Mouse (Mus musculus) heart, embryonic 14.5 days (tissue): Measurements from ENCODE around the gene Ncam1. TPM values are rescaled to one million over a fixed set of nuclear protein-coding genes. Genes with fewer than 3 reads are reported as not detected.

Experiments
- ATAC-seq: fragments of 200-750 bp; cut with Nextera tagmentation; 2 replicates; pipeline ENCODE4 v1.8.0; 2017; ENCODE audit warnings: low read depth, moderate TSS enrichment; ENCODE audit not compliant: insufficient number of reproducible peaks, insufficient read depth, low FRiP score
- H3K27ac ChIP-seq, 2 experiments: fragments of 200-500 bp in 1 of 2; fragments of 300-500 bp in 1 of 2; sonication (generic) in 1 of 2; replicated peaks in 1 of 2; 2 replicates each; pipeline ENCODE4 v1.5.1; 2012 to 2014; ENCODE audit warnings: low read depth in 2 of 2, low read length in 2 of 2, control low read depth in 1 of 2, mild to moderate bottlenecking in 1 of 2, mixed read lengths in 1 of 2; ENCODE audit not compliant: control insufficient read depth in 1 of 2, insufficient read depth in 1 of 2
- H3K27me3 ChIP-seq: fragments of 300-500 bp; sonication (generic); 2 replicates; pipeline ENCODE4 v1.6.1; 2014; ENCODE audit warnings: mild to moderate bottlenecking, low read length, control low read depth; ENCODE audit not compliant: control insufficient read depth, insufficient read depth
- H3K36me3 ChIP-seq: fragments of 300-500 bp; sonication (generic); 2 replicates; pipeline ENCODE4 v1.6.1; 2014; ENCODE audit warnings: mild to moderate bottlenecking, control low read depth, low read length, mixed read lengths; ENCODE audit not compliant: control insufficient read depth, insufficient read depth
- H3K4me1 ChIP-seq, 2 experiments: fragments of 200-500 bp in 1 of 2; fragments of 300-500 bp in 1 of 2; sonication (generic) in 1 of 2; 2 replicates each; pipeline ENCODE4 v1.6.1; 2012 to 2014; ENCODE audit warnings: low read length in 2 of 2, control low read depth in 1 of 2, mixed read lengths in 1 of 2; ENCODE audit not compliant: control insufficient read depth in 2 of 2, insufficient read depth in 2 of 2
- H3K4me2 ChIP-seq: fragments of 300-500 bp; sonication (generic); 2 replicates; pipeline ENCODE4 v1.6.1; 2014; ENCODE audit warnings: mild to moderate bottlenecking, low read length
- H3K4me3 ChIP-seq, 2 experiments: fragments of 200-500 bp in 1 of 2; fragments of 300-500 bp in 1 of 2; sonication (generic) in 1 of 2; 2 replicates each; pipeline ENCODE4 v1.5.1; 2012 to 2014; ENCODE audit warnings: low read length in 2 of 2, mild to moderate bottlenecking in 2 of 2, control low read depth in 1 of 2, low read depth in 1 of 2, moderate library complexity in 1 of 2; ENCODE audit not compliant: control insufficient read depth in 1 of 2, insufficient read depth in 1 of 2
- H3K9ac ChIP-seq: fragments of 300-500 bp; sonication (generic); 2 replicates; pipeline ENCODE4 v1.6.1; 2014; ENCODE audit warnings: mild to moderate bottlenecking, low read length
- H3K9me3 ChIP-seq: fragments of 300-500 bp; sonication (generic); 2 replicates; pipeline ENCODE4 v1.6.1; 2016; ENCODE audit warnings: low read length, control low read depth; ENCODE audit not compliant: control insufficient read depth
- WGBS: fragments of 180-500 bp; shearing (Covaris S2); extraction: QIAGEN DNeasy Blood & Tissue Kit; methylation state at CpG from one replicate; pipeline ENCODE4 v1.1.7; 2014; 5-methylcytosine and 5-hydroxymethylcytosine counted together
- polyA plus RNA-seq: library from polyadenylated mRNA; unstranded; fragments of >200 nt; fragmentation: Nextera tagmentation; extraction: Ambion mirVana; gene quantifications from 2 replicates; pipeline ENCODE4 v1.2.1, GENCODE M21; 2014

Ncam1 gene
- polyA plus RNA-seq, 1 experiment from 2014 or later: 104 TPM

DNA sequence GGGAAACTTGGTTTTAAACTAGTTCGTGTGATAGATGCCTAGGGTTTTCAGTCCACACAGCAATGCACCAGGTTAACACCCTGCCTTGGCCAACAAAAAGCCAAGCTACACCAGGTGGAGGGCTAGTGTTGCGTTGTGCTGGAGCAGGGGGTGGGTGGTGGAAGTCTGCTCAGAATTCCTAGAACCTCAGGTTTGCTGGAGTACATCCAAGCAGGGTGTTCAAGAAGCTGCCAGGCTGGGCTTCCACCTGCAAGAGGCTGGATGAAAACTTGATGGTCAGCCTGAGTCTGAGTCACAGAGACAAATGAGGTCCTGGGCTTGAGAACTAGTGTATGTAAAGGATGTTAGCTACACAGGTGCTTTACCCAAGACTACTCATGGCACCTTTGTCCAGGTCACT is 166.1 kb downstream of the Ncam1 start:
- Histone ChIP-seq H3K27ac (no peak overlapping the region), H3K4me2 (no peak overlapping the region), H3K4me3 (no peak overlapping the region), H3K27me3 (no peaks in the 10 kb centered on the region), H3K36me3 (no peaks in the 10 kb centered on the region), H3K4me1 (no peaks in the 10 kb centered on the region), H3K9me3 (no peaks in the 10 kb centered on the region), H3K9ac (no peak overlapping the region)
- ATAC-seq: no peak
- 86% methylated on average over 2 of the region's 2 CpGs for WGBS

DNA sequence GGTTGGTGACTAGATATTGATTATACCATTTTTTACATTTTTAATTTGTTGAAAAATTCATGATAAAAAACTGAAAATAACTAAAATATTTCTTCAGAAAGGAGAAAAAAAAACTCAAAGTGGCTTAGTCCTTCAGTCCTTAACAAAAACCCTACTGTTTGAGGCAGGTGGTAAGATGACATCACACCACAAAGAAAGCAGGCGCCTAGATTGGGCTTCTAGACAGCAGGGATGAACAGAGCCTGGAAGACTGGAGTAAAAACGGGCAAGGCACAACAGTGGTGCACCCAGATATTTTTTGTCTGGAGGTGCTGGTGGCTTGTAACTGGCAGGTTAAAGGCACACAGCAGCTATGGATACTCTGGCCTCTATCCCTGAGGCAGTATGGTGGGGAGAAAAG is 168.4 kb downstream of the Ncam1 start:
- WGBS: 79% methylated on average over 2 of the region's 2 CpGs
- Histone ChIP-seq H3K9me3 (no peaks in the 10 kb centered on the region), H3K27ac (no peak overlapping the region), H3K4me3 (no peak overlapping the region), H3K4me1 (no peaks in the 10 kb centered on the region; a peak in 1 of 4 replicates), H3K36me3 (no peaks in the 10 kb centered on the region), H3K9ac (no peak overlapping the region), H3K27me3 (no peaks in the 10 kb centered on the region), H3K4me2 (no peak overlapping the region)
- ATAC-seq: no peak

DNA sequence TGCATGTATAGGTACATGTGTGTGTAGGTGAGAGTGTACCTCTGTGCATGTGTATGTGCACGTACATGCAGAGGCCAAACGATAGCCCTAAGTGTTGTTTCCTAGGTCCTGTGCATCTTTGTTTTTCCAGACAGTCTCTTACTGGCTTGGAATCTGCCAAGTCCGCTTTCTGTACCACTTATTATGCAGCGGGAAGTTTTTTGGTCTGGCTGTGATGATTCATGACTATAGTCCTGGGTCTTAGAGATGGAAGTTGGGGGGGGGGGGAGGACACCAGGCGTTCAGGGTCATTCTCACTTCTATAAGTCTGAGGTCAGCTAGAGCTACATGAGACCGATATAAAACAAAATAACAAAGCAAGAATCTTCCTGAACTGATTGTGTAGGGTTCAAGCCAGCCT is 173.8 kb downstream of the Ncam1 start:
- Histone ChIP-seq H3K27me3 (no peaks in the 10 kb centered on the region), H3K4me3 (no peak overlapping the region), H3K4me1 (peaks cover 0 to 2% of the 10 kb centered on the region in 2 experiments; a peak in 2 of 4 replicates), H3K36me3 (no peaks in the 10 kb centered on the region), H3K9me3 (no peaks in the 10 kb centered on the region), H3K9ac (no peak overlapping the region), H3K4me2 (no peak overlapping the region), H3K27ac (no peak overlapping the region)
- 91% methylated on average over 6 of the region's 6 CpGs for WGBS
- ATAC-seq: no peak

DNA sequence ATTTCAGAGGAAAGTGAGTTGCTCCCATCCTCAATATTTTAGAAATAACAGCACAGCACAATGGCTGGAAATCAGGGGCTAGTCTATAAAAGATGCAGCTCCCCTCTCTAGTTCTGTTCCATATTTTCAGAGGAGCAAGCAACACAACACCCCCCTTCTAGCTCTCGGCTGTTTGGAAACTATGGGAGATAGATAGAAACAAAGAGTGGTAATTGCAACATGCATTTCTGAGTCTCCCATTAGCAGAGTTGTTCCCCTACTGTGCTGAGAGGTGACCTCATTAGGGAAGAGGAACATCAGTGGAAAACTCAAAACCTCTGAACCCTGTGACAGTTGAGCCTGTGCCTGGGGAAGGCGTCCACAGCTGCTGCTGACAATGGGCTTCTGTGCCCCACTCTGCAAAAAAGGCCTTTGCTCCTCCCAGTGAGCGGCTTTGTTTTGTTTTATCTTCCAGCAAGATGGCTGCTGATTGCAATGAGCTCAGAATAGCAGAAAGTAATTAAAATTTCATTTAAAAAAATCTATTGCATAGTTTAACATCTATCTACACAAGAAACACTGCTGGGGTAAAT is 174.7 kb downstream of the Ncam1 start:
- Histone ChIP-seq H3K27ac (no peak overlapping the region), H3K36me3 (no peaks in the 10 kb centered on the region), H3K4me3 (no peak overlapping the region), H3K9me3 (no peaks in the 10 kb centered on the region), H3K9ac (no peak overlapping the region), H3K4me1 (peaks cover 0 to 2% of the 10 kb centered on the region in 2 experiments; a peak in 2 of 4 replicates), H3K4me2 (no peak overlapping the region), H3K27me3 (no peaks in the 10 kb centered on the region)
- 57% methylated on average over 3 of the region's 3 CpGs for WGBS
- no peak for ATAC-seq

DNA sequence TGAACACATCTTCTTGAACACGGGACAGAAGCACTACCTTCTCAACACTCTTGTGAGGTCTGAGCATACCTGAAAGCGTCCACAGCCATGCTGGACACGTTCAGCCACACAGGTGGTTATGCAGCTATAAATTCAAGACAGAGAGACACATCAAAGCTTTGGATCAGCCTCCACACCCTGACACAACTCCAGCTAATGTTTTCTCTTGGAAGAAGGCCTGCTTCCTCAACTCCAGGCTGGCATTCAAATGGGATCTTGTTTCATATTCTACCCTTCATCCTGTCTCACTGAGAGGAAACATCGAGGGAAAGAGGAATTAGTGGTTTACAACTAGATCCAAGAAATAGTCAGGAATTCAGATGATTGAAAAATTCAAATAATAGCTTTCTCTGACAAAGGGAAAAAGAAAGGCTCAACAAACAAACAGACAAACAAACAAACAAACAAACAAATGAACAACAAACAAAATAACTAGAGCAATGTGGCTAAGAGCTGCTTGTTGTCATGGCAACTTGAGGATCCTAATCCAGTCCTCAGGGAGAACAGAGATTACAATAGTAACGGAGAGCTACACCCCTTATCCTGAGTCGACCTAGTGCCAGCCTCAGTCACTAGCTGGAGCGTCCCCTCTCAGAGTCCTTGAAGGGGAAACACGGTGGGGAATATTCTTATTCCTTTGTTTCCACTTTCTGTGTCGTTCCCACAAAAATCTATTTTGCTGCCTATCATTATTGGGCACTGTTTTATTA is 175.6 kb downstream of the Ncam1 start:
- no peaks in the 10 kb centered on the region for H3K36me3 ChIP-seq
- no peak overlapping the region for H3K27ac ChIP-seq
- peaks cover 4 to 6% of the 10 kb centered on the region in 2 experiments for H3K4me1 ChIP-seq
- H3K4me3 ChIP-seq: no peak overlapping the region
- ATAC-seq: no peak
- no peak overlapping the region for H3K9ac ChIP-seq
- no peaks in the 10 kb centered on the region for H3K9me3 ChIP-seq
- H3K27me3 ChIP-seq: no peaks in the 10 kb centered on the region
- whole genome bisulfite sequencing: 69% methylated on average over 9 of the region's 9 CpGs
- no peak overlapping the region for H3K4me2 ChIP-seq

DNA sequence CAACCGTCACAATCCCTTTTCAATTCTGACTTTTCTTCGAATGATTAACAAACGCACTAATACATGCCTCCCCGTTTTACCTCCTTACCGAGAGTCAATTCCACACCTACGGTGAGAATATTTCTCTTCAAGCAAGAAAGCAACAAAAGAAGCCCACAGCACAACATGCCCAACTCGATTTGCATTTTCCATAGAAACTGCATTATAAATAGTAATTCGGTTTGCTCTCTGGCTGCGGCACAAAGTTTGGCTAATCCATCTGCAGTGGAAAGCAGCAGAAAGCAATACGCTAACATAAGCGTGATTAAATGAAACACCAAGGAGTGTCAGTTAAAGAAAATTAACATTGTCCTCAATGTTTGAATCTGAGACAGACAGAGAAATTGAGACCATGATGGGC is 177.0 kb downstream of the Ncam1 start:
- peaks cover 6 to 7% of the 10 kb centered on the region in 2 experiments for H3K4me1 ChIP-seq
- H3K36me3 ChIP-seq: no peaks in the 10 kb centered on the region
- no peak overlapping the region for H3K4me2 ChIP-seq
- no peaks in the 10 kb centered on the region for H3K9me3 ChIP-seq
- H3K27me3 ChIP-seq: no peaks in the 10 kb centered on the region
- no peak overlapping the region for H3K4me3 ChIP-seq
- 95% methylated on average over 11 of the region's 11 CpGs for WGBS
- no peak for ATAC-seq
- no peak overlapping the region for H3K27ac ChIP-seq
- no peak overlapping the region for H3K9ac ChIP-seq

DNA sequence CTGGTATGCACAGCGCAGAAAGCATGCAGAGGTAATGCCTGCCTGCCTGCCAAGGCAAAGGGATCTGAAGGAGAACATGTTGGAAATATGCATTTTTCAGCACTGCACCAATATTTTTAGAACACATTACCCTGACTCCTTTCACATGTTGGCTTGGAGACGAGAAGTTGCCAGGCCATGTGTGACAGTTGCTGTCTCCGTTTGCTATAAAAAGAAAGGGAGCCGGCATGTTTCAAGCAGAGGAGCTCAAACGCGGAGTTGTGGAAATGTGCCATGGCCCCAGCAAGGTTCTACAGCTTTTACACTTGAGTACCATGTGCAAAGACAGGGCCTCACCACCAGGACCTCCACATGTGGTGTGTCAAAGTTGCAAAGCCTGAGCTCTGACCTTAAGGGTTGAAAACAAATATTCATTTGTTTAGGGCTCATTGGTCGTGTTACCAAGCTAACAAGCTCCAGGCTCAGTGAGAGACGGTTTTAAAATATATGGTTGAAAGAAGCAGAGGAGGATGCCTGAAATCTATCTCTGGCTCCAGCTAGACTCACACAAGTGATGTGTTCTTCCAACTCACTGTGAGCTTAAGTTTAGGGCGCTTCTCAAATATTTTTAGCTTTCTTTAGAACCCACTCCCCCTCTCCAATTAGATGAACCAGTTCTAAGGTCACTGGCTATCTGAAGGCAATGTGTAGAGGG is 179.9 kb downstream of the Ncam1 start:
- Histone ChIP-seq H3K4me2 (no peak overlapping the region), H3K4me1 (peaks cover 5 to 13% of the 10 kb centered on the region in 2 experiments; a peak in 3 of 4 replicates), H3K9ac (no peak overlapping the region), H3K36me3 (no peaks in the 10 kb centered on the region), H3K4me3 (no peak overlapping the region), H3K27me3 (no peaks in the 10 kb centered on the region), H3K9me3 (no peaks in the 10 kb centered on the region), H3K27ac (no peak overlapping the region)
- ATAC-seq: no peak
- 66% methylated on average over 9 of the region's 9 CpGs for WGBS
